Mouse (Mus musculus) kidney, adult 11 months (tissue): ENCODE results near the gene Zfp383.
"Not testable (repeated sequence)": the region's sequence is repeated elsewhere in the genome, so short reads cannot be mapped to it uniquely, and the experiment has no call there.

ENCODE experiments used
- DNase-seq: peaks from one replicate; pipeline ENCODE4 v3.0.0; 2022

Gene Zfp383

GRCm38 (mm10) chr7:29942740-29943139, 34.7 kb downstream of the Zfp383 start:
- no peak for DNase-seq

- DNase-seq: no peak
These were observed 35.7 kb downstream of the Zfp383 start for GRCm38 (mm10) chr7:29943720-29944119.

GRCm38 (mm10) chr7:29944201-29944600, 36.2 kb downstream of the Zfp383 start:
- DNase-seq: no peak

GRCm38 (mm10) chr7:29953086-29953485, 45.1 kb downstream of the Zfp383 start:
- no peak for DNase-seq

GRCm38 (mm10) chr7:29953513-29954401, 45.7 kb downstream of the Zfp383 start, which contains the start of gene Zfp74:
Gene Zfp74, minus strand, starts transcription at chr7:29954089.
- peak; percentile 78 for DNase-seq

- DNase-seq: no peak
These were observed 46.7 kb downstream of the Zfp383 start for GRCm38 (mm10) chr7:29954731-29955130.

- DNase-seq: no peak
These were observed 48.2 kb downstream of the Zfp383 start for GRCm38 (mm10) chr7:29956257-29956656.

- no peak for DNase-seq
These were observed 50.2 kb downstream of the Zfp383 start for GRCm38 (mm10) chr7:29958125-29958724.

- DNase-seq: no peak
These were observed 51.0 kb downstream of the Zfp383 start for GRCm38 (mm10) chr7:29959004-29959403.

GRCm38 (mm10) chr7:29965115-29965810, 57.2 kb downstream of the Zfp383 start:
- DNase-seq: not testable (repeated sequence)
